Mouse (Mus musculus): ENCODE measurements at regions not wholly inside any gene's neighbourhood (a gene's known extent, or its start where the extent isn't known, plus 50 kb on each side); places are given as distances from the start of the nearest gene placed in this dataset.

DNA sequence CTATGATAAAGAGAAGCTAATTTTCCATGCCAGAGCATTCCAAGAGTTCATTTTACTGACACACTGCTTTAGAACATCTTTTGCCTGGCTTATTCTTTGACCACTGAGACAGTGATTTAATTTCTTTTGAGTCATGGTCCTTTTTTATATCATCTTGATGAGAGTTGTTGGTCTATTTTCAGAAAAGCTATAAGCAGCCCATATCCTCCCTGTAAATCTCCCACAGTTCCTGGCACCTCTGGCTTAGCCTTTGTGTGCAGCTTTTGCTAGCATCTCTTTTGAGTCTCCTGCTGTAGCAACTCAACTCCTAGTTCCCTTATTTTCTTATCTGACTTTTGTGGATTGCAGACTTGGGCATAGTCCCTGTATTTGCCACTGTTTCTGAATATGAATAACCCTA is 207.5 kb upstream of the 4931417E11Rik start:
- no peak overlapping the region for H3K9ac ChIP-seq
- H3K4me2 ChIP-seq = no peak overlapping the region
- H3K27me3 ChIP-seq = no peaks in the 10 kb centered on the region
- H3K27ac ChIP-seq (replicated peaks) = no peak overlapping the region
- H3K4me1 ChIP-seq (replicated peaks) = no peaks in the 10 kb centered on the region
- H3K4me3 ChIP-seq = no peak overlapping the region
- H3K36me3 ChIP-seq = no peaks in the 10 kb centered on the region
- no peak for ATAC-seq (ENCODE audit: low read depth)
- H3K9me3 ChIP-seq = no peaks in the 10 kb centered on the region

DNA sequence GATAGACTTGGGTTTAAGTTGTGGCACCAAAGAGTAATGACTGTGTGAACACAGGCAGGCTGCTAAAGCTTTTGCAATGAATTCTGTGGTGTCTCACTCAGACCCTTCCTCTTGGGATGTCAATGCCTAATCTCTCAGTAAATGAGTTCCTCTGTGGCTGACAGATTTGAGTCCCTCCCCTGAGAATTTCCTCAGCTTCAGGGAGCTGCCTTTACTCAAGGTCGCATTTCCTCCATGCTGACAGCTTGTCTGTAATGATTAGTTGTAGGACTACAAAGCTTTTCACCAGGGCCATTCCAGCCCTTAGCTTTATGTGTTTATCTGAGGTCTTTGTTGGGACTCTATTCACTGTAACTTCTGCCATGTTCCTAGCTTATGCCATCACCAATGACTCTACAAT is 199.9 kb upstream of the 4931417E11Rik start:
- no peaks in the 10 kb centered on the region for H3K36me3 ChIP-seq
- 37% methylated on average over 1 of the region's 1 CpGs for WGBS
- no peak overlapping the region for H3K27ac ChIP-seq (replicated peaks)
- ATAC-seq (ENCODE audit: low read depth) = no peak
- H3K4me1 ChIP-seq (replicated peaks) = no peaks in the 10 kb centered on the region
- no peaks in the 10 kb centered on the region for H3K9me3 ChIP-seq
- H3K4me2 ChIP-seq = no peak overlapping the region
- no peak overlapping the region for H3K9ac ChIP-seq
- H3K4me3 ChIP-seq = no peak overlapping the region
- no peaks in the 10 kb centered on the region for H3K27me3 ChIP-seq

DNA sequence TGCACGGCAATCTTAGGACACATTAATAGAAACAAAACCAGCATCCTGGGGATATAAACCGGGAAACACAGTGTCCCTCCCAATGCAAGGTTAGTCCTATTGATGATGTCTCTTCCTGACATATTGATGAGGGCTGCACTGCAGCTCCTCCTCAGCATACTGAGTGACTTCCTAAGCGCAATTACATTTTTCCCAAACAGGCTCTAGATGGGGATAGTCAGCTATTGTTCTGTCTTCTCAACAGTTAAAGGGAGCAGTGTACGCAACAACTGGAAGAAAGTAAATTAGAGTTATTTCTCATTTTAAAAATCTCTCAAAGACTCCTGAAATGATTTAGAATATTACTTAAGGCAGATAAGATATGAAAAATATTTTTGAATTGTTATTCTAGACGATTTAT is 189.5 kb upstream of the 4931417E11Rik start:
- H3K4me3 ChIP-seq = no peak overlapping the region
- H3K9ac ChIP-seq = no peak overlapping the region
- ATAC-seq (ENCODE audit: low read depth) = peak; percentile 63; the same call in 1 of the 2 replicates
- no peaks in the 10 kb centered on the region for H3K36me3 ChIP-seq
- no peaks in the 10 kb centered on the region for H3K27me3 ChIP-seq
- H3K4me1 ChIP-seq (replicated peaks) = no peaks in the 10 kb centered on the region
- H3K9me3 ChIP-seq = no peaks in the 10 kb centered on the region
- no peak overlapping the region for H3K4me2 ChIP-seq
- no peak overlapping the region for H3K27ac ChIP-seq (replicated peaks)
- 60% methylated on average over 5 of the region's 5 CpGs for WGBS

DNA sequence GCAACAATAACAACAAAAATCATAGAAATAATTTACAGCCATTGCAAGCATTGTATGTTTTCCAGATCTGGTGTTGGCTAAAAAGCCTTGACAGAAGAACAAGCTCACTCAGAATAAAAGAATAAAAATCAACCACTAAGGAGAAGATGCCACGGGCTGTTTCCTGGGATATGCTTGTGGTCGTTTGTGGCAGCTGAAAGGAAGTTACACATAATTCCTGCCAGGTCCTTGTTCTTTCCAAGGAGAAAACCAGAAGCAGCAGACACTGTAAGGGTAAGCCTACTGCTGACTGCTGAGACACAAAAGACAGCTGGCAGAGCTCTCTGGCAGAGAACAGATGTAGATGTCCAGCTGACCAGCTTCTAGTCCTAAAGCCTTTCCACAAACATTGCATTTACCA is 175.9 kb upstream of the 4931417E11Rik start:
- H3K9ac ChIP-seq = no peak overlapping the region
- no peak overlapping the region for H3K4me2 ChIP-seq
- no peaks in the 10 kb centered on the region for H3K36me3 ChIP-seq
- H3K27me3 ChIP-seq = no peaks in the 10 kb centered on the region
- no peak for ATAC-seq (ENCODE audit: low read depth)
- no peak overlapping the region for H3K4me3 ChIP-seq
- WGBS = 53% methylated on average over 2 of the region's 2 CpGs
- H3K9me3 ChIP-seq = no peaks in the 10 kb centered on the region
- H3K4me1 ChIP-seq (replicated peaks) = no peaks in the 10 kb centered on the region
- H3K27ac ChIP-seq (replicated peaks) = no peak overlapping the region

DNA sequence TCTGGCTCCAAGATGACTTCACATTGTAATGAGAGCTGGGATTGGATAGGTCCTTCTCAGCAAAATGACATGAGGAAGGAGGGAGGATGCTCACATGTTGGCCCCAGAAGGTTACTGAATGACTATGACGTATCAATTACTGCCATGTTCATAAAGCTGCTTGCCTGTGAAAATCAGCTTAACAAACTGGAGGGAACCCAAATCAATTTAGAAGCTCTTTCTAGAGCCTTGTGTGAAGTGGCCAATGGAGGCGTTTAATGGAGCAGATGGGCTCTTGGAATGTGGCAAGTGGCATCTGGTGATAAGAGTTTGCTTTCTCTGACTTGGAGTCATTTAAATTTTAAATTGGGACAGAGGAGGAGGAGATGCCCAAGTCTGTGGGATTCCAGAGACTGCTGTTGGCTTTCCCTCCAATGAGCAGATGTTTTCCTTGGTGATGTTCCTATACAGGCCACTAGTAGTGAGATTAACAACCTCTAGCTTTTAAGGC is 175.4 kb upstream of the 4931417E11Rik start:
- Histone ChIP-seq H3K27ac (replicated peaks) (no peak overlapping the region), H3K27me3 (no peaks in the 10 kb centered on the region), H3K4me1 (replicated peaks) (no peaks in the 10 kb centered on the region), H3K4me2 (no peak overlapping the region), H3K9me3 (no peaks in the 10 kb centered on the region), H3K4me3 (no peak overlapping the region), H3K9ac (no peak overlapping the region), H3K36me3 (no peaks in the 10 kb centered on the region)
- peak; percentile 53 for ATAC-seq (ENCODE audit: low read depth)
- 62% methylated on average over 2 of the region's 2 CpGs for WGBS

DNA sequence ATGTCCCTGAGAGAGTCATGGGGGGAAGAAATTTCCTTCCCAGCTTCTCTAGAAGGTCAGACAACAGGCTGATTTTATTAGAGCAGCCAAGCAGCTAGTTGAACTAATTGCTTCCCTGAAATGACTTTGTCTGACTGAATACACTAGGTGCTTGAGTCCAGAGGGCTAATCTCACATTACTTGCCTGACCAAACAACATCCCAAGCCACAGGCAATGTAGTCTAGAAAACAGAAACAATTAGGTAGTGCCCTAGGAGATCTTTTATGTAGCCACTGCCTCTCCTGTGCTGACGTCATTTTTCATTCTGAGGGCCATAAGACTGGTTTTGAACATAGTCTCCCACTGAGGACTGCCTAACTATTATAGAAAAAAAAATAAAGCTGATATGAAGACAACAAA is 159.1 kb upstream of the 4931417E11Rik start:
- Histone ChIP-seq H3K4me3 (no peak overlapping the region), H3K4me2 (no peak overlapping the region), H3K27me3 (no peaks in the 10 kb centered on the region), H3K27ac (replicated peaks) (no peak overlapping the region), H3K9ac (no peak overlapping the region), H3K36me3 (no peaks in the 10 kb centered on the region), H3K4me1 (replicated peaks) (no peaks in the 10 kb centered on the region), H3K9me3 (no peaks in the 10 kb centered on the region)
- ATAC-seq (ENCODE audit: low read depth) = no peak
- WGBS = 5% methylated on average over 1 of the region's 1 CpGs

DNA sequence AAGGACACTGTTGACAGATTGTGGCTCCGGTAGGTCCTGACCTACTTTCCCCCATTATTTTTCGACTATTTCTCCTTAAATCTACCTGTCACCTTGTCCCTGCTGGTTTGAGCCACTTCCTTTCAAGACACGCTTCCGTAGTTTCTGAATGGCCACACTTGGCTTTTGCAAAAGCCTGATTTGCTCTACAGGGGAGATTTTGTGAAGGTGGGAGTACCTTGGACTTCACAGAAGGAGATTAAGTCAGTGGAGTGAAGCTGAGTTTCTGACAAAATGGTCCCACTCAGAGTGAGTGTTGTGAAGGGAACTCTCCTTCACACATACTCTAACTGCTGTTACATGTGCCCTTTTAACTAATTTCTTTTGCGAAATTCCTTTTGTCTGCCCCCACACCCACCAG is 157.0 kb upstream of the 4931417E11Rik start:
- H3K9me3 ChIP-seq = no peaks in the 10 kb centered on the region
- H3K4me1 ChIP-seq (replicated peaks) = no peaks in the 10 kb centered on the region
- no peak overlapping the region for H3K4me2 ChIP-seq
- no peaks in the 10 kb centered on the region for H3K36me3 ChIP-seq
- no peak overlapping the region for H3K4me3 ChIP-seq
- 90% methylated on average over 5 of the region's 5 CpGs for WGBS
- ATAC-seq (ENCODE audit: low read depth) = no peak
- H3K27me3 ChIP-seq = no peaks in the 10 kb centered on the region
- H3K9ac ChIP-seq = no peak overlapping the region
- H3K27ac ChIP-seq (replicated peaks) = no peak overlapping the region

DNA sequence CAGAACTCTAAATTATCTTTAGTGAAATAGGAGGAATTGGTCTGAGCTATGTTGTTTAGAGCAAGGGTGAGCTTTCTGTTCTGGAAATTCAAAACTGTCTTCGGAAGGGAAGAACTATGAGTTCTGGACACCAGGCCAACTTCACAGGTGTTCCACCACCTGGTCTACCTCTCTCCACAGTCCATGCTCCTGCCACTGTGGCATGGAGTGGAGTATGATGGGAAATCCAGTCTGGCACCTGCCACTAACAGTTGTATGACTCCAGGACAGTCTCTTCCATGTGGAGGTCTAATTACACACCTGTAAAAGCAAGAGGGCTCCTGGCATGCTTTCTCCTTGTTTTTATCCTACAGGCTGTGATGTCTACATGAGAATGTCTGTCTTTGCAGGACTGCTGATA is 154.7 kb upstream of the 4931417E11Rik start:
- ATAC-seq (ENCODE audit: low read depth) = no peak
- no peak overlapping the region for H3K4me2 ChIP-seq
- H3K9ac ChIP-seq = no peak overlapping the region

DNA sequence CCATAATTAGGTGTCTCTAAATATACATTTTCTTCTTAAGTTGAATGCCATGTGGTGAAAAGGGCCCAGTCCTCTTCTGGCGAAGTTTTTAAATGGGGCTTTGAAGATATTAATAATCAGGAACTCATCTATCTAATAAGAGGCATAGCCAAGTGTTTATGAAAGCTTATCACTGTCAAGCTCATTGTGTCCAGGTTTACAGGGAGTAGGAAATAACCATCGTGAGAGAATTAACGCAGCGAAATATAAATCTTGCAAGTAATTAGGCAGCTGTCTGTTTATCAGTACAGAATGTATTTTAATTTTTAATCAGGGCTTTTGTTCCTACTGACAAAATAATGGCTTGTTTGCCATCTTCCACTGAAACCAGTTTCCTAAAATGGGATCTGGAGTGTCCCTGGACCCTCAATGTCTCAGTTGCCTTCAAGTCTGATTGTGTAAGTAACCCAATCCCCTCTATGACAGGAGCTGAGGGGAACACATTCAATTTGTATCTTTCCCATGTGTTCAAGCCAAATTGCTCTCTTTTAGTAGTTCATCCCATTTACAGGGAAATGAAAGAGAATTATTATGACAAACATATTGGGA is 152.5 kb upstream of the 4931417E11Rik start:
- 68% methylated on average over 4 of the region's 4 CpGs for WGBS
- H3K9ac ChIP-seq = no peak overlapping the region

More for the DNA sequence above, 154.7 kb upstream of the 4931417E11Rik start:
- no peak overlapping the region for H3K27ac ChIP-seq (replicated peaks)
- H3K9me3 ChIP-seq = no peaks in the 10 kb centered on the region
- WGBS = 81% methylated on average over 1 of the region's 1 CpGs
- no peaks in the 10 kb centered on the region for H3K4me1 ChIP-seq (replicated peaks)
- no peak overlapping the region for H3K4me3 ChIP-seq
- H3K36me3 ChIP-seq = no peaks in the 10 kb centered on the region
- H3K27me3 ChIP-seq = no peaks in the 10 kb centered on the region

DNA sequence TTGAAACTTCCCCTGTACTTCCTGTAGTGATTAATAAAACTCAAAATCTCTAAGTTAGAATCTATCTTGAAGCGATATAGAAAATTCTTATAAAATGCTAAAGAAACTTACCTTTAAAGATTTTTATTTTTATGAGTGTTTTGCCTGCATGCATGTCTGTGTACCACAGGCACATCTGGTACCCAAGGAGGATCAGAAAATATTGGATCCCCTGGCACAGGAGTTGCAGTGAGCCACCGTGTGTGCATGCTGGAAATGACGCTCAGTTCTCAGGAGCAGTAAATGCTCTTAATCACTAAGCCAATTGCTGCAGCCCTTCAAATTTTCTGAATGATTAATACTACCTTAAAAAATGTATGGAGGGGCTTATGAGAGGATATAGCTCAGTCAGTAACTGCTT is 142.8 kb upstream of the 4931417E11Rik start:
- Histone ChIP-seq H3K4me2 (no peak overlapping the region), H3K27me3 (no peaks in the 10 kb centered on the region), H3K27ac (replicated peaks) (no peak overlapping the region), H3K9ac (no peak overlapping the region), H3K9me3 (no peaks in the 10 kb centered on the region), H3K4me1 (replicated peaks) (peaks cover 5% of the 10 kb centered on the region), H3K36me3 (no peaks in the 10 kb centered on the region), H3K4me3 (no peak overlapping the region)
- WGBS = 55% methylated on average over 3 of the region's 3 CpGs
- no peak for ATAC-seq (ENCODE audit: low read depth)

More for the DNA sequence above, 152.5 kb upstream of the 4931417E11Rik start:
- no peaks in the 10 kb centered on the region for H3K4me1 ChIP-seq (replicated peaks)
- H3K27me3 ChIP-seq = no peaks in the 10 kb centered on the region
- H3K9me3 ChIP-seq = no peaks in the 10 kb centered on the region
- H3K4me3 ChIP-seq = no peak overlapping the region
- H3K4me2 ChIP-seq = no peak overlapping the region
- no peaks in the 10 kb centered on the region for H3K36me3 ChIP-seq
- H3K27ac ChIP-seq (replicated peaks) = no peak overlapping the region
- ATAC-seq (ENCODE audit: low read depth) = no peak

DNA sequence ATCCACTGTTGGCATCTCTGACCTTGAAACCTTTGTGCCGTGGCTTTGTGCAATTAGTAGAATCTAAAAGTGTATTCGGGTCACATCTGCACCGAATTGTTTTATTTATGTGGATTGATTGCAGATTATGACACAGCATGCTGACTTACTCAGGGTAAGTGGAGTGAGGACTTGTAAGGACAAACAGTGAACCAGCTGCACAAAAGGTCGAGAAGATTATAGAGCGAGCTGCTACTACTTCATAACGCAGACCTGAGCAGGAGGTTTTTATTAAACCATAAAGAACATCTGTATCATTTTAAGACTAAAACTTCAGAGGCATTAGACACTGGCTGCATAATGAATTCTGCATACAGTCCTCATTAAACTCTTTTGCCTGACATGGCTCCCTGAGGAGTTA is 142.4 kb upstream of the 4931417E11Rik start:
- Histone ChIP-seq H3K4me1 (replicated peaks) (peaks cover 5% of the 10 kb centered on the region), H3K4me3 (no peak overlapping the region), H3K9me3 (no peaks in the 10 kb centered on the region), H3K27me3 (no peaks in the 10 kb centered on the region), H3K27ac (replicated peaks) (no peak overlapping the region), H3K4me2 (no peak overlapping the region), H3K36me3 (no peaks in the 10 kb centered on the region), H3K9ac (no peak overlapping the region)
- no peak for ATAC-seq (ENCODE audit: low read depth)
- 57% methylated on average over 6 of the region's 6 CpGs for WGBS

DNA sequence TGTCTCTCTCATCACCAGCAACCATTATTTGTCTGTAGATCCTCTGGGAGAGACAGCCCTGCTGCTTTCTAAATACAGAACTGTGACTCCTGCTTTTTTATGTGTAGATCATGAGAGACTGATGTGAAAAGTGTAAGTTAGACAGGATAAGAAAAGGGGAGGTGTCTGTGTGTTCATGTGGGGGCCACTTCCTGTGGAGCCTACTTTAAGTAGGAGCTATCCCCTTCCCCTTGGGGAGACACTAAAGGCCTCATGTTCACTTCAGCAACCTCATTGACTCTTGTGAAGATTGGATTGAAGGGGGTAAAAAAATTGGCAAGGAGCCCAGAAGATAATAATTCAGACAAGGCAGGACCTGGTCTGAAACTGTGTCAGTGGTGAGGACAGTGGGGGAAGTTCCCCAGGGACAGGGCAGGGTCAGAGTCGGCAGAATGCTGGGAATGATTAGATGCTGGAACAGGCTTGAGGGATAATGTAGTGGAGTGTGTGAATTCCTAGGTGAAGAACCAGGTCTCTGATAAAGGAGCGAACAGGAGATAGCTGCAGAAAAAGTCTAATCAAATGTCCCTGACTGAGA is 140.7 kb upstream of the 4931417E11Rik start:
- Histone ChIP-seq H3K36me3 (no peaks in the 10 kb centered on the region), H3K27ac (replicated peaks) (no peak overlapping the region), H3K9me3 (no peaks in the 10 kb centered on the region), H3K4me1 (replicated peaks) (peaks cover 5% of the 10 kb centered on the region), H3K4me3 (no peak overlapping the region), H3K27me3 (no peaks in the 10 kb centered on the region), H3K4me2 (no peak overlapping the region), H3K9ac (no peak overlapping the region)
- 72% methylated on average over 2 of the region's 2 CpGs for WGBS
- no peak for ATAC-seq (ENCODE audit: low read depth)

DNA sequence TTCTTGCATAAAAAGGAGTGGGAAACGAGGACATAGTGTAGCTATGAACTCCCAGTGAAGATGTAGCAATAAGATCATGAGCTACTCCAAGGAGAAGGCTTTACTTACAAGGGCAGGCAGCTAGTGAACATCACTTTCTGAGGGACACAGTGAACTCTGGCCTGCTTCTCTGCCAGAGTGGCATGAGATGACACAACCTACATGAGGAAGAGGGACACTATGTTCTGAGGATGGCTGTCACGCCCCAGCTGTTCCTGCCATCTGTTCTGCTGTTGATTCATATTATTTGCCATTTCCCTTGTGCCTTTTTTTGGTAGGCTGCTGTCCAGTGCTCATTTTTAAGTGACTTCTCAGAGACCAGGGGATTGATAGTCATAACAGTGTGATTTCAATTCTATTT is 118.2 kb upstream of the 4931417E11Rik start:
- Histone ChIP-seq H3K27me3 (no peaks in the 10 kb centered on the region), H3K4me1 (replicated peaks) (no peaks in the 10 kb centered on the region), H3K4me2 (no peak overlapping the region), H3K27ac (replicated peaks) (no peak overlapping the region), H3K36me3 (no peaks in the 10 kb centered on the region), H3K9me3 (no peaks in the 10 kb centered on the region), H3K9ac (no peak overlapping the region), H3K4me3 (no peak overlapping the region)
- ATAC-seq (ENCODE audit: low read depth) = no peak
- 82% methylated on average over 2 of the region's 2 CpGs for WGBS
